Mouse (Mus musculus) brain, embryonic 18.5 days (tissue): Measurements from ENCODE around the gene Crisp2.
"Not testable (repeated sequence)": the region's sequence is repeated elsewhere in the genome, so short reads cannot be mapped to it uniquely, and the experiment has no call there.

ENCODE experiments used
- DNase-seq: peaks from one replicate; pipeline ENCODE4 v3.0.0-alpha.2; 2012; ENCODE audit warnings: low read depth, low spot score

Crisp2 gene

DNA sequence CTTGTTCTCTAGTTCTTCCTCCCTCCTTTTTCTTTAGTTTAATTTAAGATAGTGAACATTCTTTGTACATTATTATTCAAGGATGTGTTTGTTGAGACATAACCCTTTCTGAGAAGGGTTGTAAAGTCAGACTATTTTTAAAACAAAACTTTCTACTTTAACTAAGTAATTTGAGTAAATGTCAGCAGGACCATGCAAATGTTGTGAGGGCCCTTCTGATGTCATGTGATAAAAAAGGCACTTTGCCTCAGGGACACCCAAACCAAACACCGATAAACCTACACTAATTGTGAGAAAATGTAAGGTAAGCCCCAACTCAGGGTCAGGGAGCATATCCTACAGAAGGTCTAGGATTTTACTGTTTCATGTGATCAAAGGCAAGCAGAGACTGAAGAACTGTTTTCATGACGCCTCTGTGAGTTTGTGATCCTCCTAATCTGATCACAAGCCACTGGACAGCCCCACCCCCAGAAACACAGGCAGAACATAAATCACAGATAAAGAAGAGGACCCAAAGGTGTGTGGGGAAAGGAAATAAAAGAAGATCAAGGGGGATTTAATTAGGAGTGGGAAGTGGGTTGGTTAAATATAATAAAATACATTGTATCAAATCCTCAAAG lies at the start of gene Crisp2:
Gene Crisp2, minus strand, starts transcription at position 51 of the 620 bp plus-strand sequence.
- no peak for DNase-seq

DNA sequence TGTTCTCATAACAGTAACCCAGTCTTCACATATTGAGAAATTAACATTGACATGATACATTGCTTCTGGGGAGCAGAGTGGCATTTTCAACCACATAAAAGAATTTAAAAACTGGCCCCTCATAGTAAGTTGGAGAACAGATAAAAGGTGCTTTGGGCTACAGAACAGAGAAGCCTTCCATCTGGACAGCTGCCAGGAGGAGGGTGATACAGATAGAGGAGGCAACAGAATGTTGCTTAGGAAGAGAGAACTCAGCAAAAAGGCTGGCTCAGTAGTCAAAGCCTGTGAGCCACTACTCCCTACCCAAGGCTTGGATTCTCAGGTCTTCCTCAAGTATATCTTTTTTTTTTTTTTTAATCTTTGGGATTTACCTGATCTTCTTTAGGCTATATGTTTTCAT lies 48.3 kb upstream of the Crisp2 start:
- no peak for DNase-seq

DNA sequence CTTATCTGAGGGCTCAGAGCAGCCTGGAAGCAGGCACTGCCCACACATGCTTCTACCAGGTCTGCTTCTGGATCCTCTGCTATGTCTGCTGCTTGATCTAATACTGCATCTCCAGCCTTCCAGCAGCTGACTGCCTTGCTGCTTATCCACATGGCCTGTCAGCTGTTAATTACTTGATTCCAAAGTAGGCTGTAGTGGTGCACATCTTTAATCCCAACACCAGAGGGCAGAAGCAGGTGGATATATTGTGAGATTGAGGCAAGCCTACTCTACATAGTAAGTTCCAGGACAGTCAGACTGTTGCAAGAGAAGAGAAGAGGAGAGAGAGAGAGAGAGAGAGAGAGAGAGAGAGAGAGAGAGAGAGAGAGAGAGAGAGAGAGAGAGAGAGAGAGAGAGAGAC lies 30.5 kb upstream of the Crisp2 start:
- DNase-seq = peak; percentile 2

- DNase-seq = no peak
Measured at GRCm38 (mm10) chr17:40831870-40832269, 25.1 kb upstream of the Crisp2 start.

DNA sequence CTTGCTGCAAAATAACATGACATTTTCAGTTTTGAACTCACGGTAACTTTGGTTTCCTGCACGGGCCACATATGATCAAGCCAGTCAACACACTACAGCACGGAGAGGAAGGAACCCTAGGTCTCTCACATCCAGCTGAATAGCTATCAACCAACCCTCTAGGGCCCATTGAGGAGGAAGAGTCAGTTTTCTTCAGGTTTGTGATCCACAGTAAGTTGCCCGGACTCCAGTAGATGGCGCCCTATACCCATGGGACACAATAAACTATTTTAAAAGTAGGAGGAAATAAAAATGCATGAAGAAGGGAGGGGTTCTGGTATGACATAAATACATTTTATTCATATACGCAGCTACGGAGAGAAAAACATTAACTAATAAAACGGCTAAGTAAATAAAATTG lies 17.7 kb upstream of the Crisp2 start:
- DNase-seq = no peak

DNA sequence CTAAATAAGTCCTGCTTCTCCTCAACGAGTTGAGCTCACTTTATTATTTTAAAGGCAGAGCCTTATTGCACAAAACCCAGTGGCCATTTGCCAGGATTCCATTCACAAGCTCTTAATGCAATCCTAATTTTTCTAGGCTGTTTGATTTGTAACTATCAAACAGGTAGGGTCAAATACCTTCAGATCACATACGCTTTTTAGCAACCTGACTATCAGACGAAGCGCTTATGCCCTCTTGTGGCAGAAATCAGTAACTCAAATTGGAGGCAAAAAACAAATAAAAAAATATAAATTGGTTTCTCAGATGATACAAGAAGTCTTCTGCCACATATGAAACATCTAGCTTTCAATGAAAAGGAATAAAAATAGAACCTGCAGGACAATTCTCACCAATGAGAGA lies 17.0 kb upstream of the Crisp2 start:
- peak; percentile 2 for DNase-seq

DNA sequence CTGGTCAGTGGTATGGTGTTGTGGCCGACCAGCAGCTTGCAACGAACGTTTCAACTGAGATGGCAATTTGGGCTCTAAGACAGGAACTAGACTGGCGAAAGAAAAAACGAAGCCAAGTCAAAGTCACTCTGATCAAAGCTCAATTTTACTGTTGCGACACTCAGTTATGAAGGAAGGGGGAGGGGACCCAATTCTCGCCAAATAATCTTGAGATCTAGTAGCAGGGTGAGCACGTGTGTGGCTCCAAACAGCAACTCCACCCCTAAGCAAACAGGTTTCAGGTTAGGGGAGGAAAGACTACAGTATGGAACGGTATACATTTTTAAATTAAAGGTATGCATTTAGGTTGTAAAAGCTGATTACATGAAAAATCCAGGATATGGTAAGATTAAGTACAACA lies 14.7 kb upstream of the Crisp2 start:
- DNase-seq = no peak

DNA sequence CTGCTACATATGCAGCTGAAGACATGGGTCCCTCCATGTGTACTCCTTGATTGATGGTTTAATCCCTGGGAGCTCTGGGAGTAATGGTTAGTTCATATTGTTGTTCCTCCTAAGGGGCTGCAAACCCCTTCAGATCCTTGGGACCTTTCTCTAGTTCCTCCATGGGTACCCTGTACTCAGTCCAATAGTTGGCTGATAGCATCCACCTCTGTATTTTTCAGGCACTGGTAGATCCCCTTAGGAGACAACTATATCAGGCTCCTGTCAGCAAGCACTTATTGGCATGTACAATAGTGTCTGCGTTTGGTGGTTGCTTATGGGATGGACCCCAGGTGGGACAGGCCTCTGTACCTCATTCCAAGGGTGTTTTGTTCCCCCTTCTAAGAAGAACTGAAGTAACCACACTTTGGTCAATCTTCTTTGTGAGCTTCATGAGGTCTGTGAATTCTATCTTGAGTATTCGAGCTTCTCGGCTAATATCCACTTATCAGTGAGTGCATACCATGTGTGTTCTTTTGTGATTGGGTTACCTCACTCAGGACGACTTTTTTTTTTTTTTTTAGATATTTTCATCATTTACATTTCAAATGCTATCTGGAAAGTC lies 10.6 kb upstream of the Crisp2 start:
- DNase-seq = no peak

DNA sequence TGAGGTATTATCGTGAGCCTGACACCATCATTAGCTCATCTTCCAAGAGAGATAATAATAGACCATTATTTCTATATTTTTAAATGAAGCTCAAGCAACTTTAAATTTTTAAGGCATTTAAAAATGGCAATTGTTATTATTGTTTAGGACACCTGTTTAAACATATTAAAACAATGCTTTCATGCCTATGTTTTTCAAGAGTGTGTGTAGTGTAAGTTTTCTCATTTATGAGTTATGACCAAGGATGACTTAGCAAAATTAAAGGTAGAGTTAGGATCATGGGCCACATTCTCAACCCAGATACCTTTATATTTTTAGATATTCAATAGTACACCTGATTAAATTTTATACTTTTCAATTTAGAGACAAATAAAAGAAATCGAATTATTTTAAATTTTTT lies 5.5 kb upstream of the Crisp2 start:
- DNase-seq = no peak

- DNase-seq = no peak
Measured at GRCm38 (mm10) chr17:40811560-40811959, 4.8 kb upstream of the Crisp2 start.

GRCm38 (mm10) chr17:40810934-40811333 lies 4.1 kb upstream of the Crisp2 start, which contains the start of gene Rhag:
TSS of gene Rhag (plus strand) at chr17:40811126.
- no peak for DNase-seq

DNA sequence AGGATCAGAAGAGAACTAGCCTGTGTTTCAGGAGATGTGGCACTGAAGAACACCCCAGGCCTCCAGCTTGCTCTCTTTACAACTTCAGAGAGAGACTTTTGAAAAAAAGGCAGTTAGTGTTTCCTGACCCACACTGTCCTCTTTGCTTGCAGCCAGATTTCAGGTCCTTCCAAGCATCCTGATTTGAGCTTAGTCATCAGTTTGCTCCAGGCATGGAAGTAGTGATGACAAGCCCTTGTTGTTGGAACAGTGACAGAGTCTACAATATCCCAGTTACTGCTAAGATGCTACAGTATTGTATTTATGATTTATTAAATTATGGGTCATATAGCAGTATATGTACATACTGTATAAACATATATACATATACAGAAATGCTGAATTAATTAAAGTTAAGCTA lies 1.3 kb upstream of the Crisp2 start:
- DNase-seq = no peak

- no peak for DNase-seq
Measured at GRCm38 (mm10) chr17:40806550-40806949, 253 bp downstream of the Crisp2 start.

DNA sequence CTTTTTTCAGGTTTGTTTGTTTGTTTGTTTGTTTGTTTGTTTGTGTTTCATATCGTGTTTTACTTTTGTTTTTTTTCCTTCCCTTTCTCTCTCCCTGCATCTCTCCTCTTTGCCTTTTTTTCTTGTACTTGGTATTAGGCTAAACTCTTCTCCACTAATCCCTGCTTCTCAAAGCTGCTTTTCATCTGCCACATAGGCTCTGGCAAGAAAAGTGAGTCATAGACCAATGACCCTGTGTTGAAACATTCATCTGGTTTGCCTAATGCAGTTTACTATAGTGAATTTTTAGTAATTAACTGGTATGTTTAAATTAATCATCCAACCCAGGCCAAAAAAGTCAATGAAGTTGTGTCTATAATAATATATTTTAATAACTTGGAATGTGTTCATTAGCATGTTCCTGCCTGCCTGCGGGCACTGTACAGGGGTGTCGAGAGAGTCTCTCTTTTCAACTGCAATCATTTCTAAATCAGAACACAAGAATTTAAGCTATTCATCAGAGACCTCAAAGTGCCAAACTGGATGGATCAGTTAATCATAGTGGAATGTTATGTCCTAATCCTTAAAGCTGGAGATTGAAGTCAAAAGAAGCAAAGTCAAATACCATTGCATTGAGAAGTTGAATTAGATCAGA lies 4.0 kb downstream of the Crisp2 start:
- DNase-seq = no peak

GRCm38 (mm10) chr17:40793921-40794854 lies 12.6 kb downstream of the Crisp2 start:
- DNase-seq = no peak

GRCm38 (mm10) chr17:40789877-40790276 lies 16.9 kb downstream of the Crisp2 start:
- DNase-seq = no peak

- no peak for DNase-seq
Measured at GRCm38 (mm10) chr17:40767120-40767519, 39.7 kb downstream of the Crisp2 start.

DNA sequence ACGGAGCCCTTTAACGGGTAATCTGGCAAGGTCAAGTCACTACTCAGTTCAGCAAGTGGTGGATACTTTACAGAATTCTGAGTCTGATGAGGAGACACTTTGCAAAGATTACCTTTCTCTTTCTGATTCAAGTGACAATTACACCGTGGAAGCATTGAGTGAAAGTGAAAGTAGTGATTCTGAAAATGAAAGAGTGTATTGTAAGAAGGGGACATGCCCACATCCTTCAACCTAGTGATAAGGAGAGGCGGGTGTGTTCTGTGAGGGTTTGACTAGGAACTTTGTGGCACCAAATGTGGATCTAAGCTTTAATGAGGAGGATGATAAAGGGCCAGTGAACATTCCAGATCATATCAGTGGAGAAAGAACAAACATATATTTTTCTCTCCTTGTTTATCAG lies 43.1 kb downstream of the Crisp2 start:
- DNase-seq = no peak

DNA sequence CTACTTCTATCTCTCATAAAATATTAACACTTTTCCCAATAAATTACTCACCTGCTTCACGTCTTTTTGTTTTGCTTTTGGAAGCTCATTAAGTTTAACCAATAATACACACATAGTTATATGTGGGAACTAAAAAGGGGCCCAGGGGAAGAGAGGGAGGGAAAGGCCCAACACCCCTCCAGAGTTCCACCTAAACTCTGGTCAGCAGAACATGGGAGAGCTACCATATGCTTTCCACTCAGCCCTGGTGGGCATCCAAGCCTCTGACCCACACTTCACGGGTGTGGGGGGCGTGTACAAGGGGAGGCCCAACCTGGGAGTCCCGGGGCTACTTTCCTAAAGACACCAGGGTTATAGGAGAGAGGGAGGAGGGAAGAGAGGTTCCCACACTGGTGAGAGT lies 75.1 kb downstream of the Crisp2 start:
- no peak for DNase-seq

- no peak for DNase-seq
Measured at GRCm38 (mm10) chr17:40731296-40731695, 75.5 kb downstream of the Crisp2 start.

DNA sequence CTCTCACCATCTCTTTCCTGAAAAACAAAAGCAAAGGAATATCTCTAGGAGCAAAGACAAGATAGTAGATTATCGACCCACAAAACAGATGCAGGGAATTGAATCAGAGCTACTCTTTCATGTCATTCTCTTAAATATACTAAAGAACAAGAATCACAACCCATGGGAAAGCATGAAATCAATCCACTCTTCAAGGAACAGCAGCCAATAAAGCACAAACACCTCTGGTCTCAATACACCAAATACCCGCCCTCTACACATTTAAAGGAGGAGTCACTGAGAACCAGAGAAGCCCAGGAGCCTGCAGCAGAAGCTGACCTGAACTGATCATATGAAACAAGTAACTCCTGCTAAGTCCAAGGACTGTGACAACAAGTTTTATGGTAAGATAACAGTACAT lies 80.0 kb downstream of the Crisp2 start, which contains the start of gene Esp1:
Gene Esp1, plus strand, starts transcription at position 301 of the 400 bp plus-strand sequence.
- no peak for DNase-seq

GRCm38 (mm10) chr17:40717055-40717454 lies 89.7 kb downstream of the Crisp2 start:
- not testable (repeated sequence) for DNase-seq
